Mouse (Mus musculus): ENCODE results near the gene Gm9513.

Gene Gm9513

GRCm38 (mm10) chr9:36475338-36475737, at the start of gene Gm9513:
Gene Gm9513 (plus strand): TSS chr9:36475638.
- no peak for DNase-seq (ENCODE audit: low spot score in 2 of 2)

- DNase-seq (ENCODE audit: low spot score in 2 of 2) = no peak
Measured at GRCm38 (mm10) chr9:36431584-36431983, 43.9 kb upstream of the Gm9513 start, which contains the start of gene Gm7257. Gene Gm7257 (plus strand): TSS chr9:36431884.

- DNase-seq (ENCODE audit: low spot score in 2 of 2) = no peak
Measured at GRCm38 (mm10) chr9:36435051-36435764, 40.2 kb upstream of the Gm9513 start.

- no peak for DNase-seq (ENCODE audit: low spot score in 2 of 2)
Measured at GRCm38 (mm10) chr9:36494501-36495220, 19.2 kb downstream of the Gm9513 start.

- DNase-seq (ENCODE audit: low spot score in 2 of 2) = no peak
Measured at GRCm38 (mm10) chr9:36495824-36496223, 20.4 kb downstream of the Gm9513 start.

- no peak for DNase-seq (ENCODE audit: low spot score in 2 of 2)
Measured at GRCm38 (mm10) chr9:36504211-36504610, 28.8 kb downstream of the Gm9513 start.
